Mouse (Mus musculus) embryonic fibroblast, embryonic 13.5 days (primary cell): Measurements from ENCODE around the gene Clec1b. TPM values are rescaled to one million over a fixed set of nuclear protein-coding genes. Genes with fewer than 3 reads are reported as not detected.

Experiments
- H3K27ac ChIP-seq: 2 replicates; pipeline ENCODE4 v1.5.1; 2012; ENCODE audit warnings: low read length, control low read depth, inconsistent platforms; ENCODE audit not compliant: insufficient read depth
- H3K4me1 ChIP-seq: 2 replicates; pipeline ENCODE4 v1.6.1; 2011; ENCODE audit warnings: low read length; ENCODE audit not compliant: control insufficient read depth, insufficient read depth
- H3K4me3 ChIP-seq: 2 replicates; pipeline ENCODE4 v1.5.1; 2011; ENCODE audit warnings: mild to moderate bottlenecking, control low read depth, low read length; ENCODE audit not compliant: insufficient read depth
- CTCF ChIP-seq: IDR thresholded peaks from 2 replicates; pipeline ENCODE4 v1.5.1; 2011; ENCODE audit warnings: mild to moderate bottlenecking, control low read depth, low read length, moderate library complexity, borderline replicate concordance; ENCODE audit not compliant: insufficient read depth
- POLR2A ChIP-seq: IDR thresholded peaks from 2 replicates; pipeline ENCODE4 v1.6.1; 2011; ENCODE audit warnings: low read depth, mild to moderate bottlenecking, control low read depth, low read length, moderate library complexity
- polyA plus RNA-seq: library from polyadenylated mRNA; stranded (reverse); fragments of >200 nt; gene quantifications from 2 replicates; pipeline ENCODE4 v1.2.4, GENCODE M21; 2011; ENCODE audit warnings: low read depth; ENCODE audit not compliant: missing spikeins, insufficient read length

Clec1b gene
- polyA plus RNA-seq, 1 experiment: not detected

- H3K4me3 ChIP-seq: no peak overlapping the region
- TF ChIP-seq POLR2A (no peak), CTCF (no peak)
- H3K27ac ChIP-seq: no peak overlapping the region
- H3K4me1 ChIP-seq: no peaks in the 10 kb centered on the region
These were observed 38.9 kb downstream of the Clec1b start for GRCm38 (mm10) chr6:129436025-129436424.

- Histone ChIP-seq H3K4me3 (no peak overlapping the region), H3K4me1 (no peaks in the 10 kb centered on the region), H3K27ac (no peak overlapping the region)
- no peak for TF ChIP-seq CTCF
- TF ChIP-seq POLR2A: no peak
These were observed 40.9 kb downstream of the Clec1b start for GRCm38 (mm10) chr6:129438033-129438432.

- Histone ChIP-seq H3K4me1 (peaks cover 11% of the 10 kb centered on the region), H3K27ac (no peak overlapping the region), H3K4me3 (no peak overlapping the region)
- TF ChIP-seq POLR2A (no peak), CTCF (no peak)
These were observed 52.6 kb downstream of the Clec1b start for GRCm38 (mm10) chr6:129449743-129450142.

- Histone ChIP-seq H3K4me3 (no peak within 1 kb of the TSS), H3K27ac (no peak within 1 kb of the TSS), H3K4me1 (peaks cover 11% of the 10 kb centered on the region)
- no peak for TF ChIP-seq CTCF
- TF ChIP-seq POLR2A: no peak
These were observed 54.4 kb downstream of the Clec1b start, which contains the start of gene Clec1a for GRCm38 (mm10) chr6:129451411-129452039. Gene Clec1a, minus strand, starts transcription at chr6:129452000.

Other genes starting within 250 kb of the Clec1b start
- gene Clec2d, start 216.7 kb upstream of the Clec1b start, polyA plus RNA-seq: 45.1 and 55.3 TPM in 2 replicates
- gene Cd69, start 121.9 kb upstream of the Clec1b start, polyA plus RNA-seq: not detected in 2 replicates
- not detected in 2 replicates for gene 4922502D21Rik, start 65.5 kb upstream of the Clec1b start, polyA plus RNA-seq
- 0.61 TPM in 1 of 2 replicates, not detected in the other for gene Clec12a, start 54.6 kb upstream of the Clec1b start, polyA plus RNA-seq
- not detected in 2 replicates for gene Clec12b, start 11.4 kb upstream of the Clec1b start, polyA plus RNA-seq
- not detected in 2 replicates for gene Clec9a, start 11.6 kb downstream of the Clec1b start, polyA plus RNA-seq
- 0.52 and 0.54 TPM in 2 replicates for gene Clec1a, start 54.7 kb downstream of the Clec1b start, polyA plus RNA-seq
- 2.9 and 10.2 TPM in 2 replicates for gene Olr1, start 109.9 kb downstream of the Clec1b start, polyA plus RNA-seq
- 0.48 TPM in 1 of 2 replicates, not detected in the other for gene Tmem52b, start 115.3 kb downstream of the Clec1b start, polyA plus RNA-seq
- 92.0 and 113 TPM in 2 replicates for gene Gabarapl1, start 135.9 kb downstream of the Clec1b start, polyA plus RNA-seq
- gene Klre1, start 180.6 kb downstream of the Clec1b start, polyA plus RNA-seq: not detected in 2 replicates
- gene Klrd1, start 194.5 kb downstream of the Clec1b start, polyA plus RNA-seq: not detected in 2 replicates
- not detected in 2 replicates for gene Klrk1, start 226.6 kb downstream of the Clec1b start, polyA plus RNA-seq
- not detected in 2 replicates for gene Klrc3, start 246.0 kb downstream of the Clec1b start, polyA plus RNA-seq